Mouse (Mus musculus) heart, adult 2 months (tissue): ENCODE results near the gene Usp42.

Experiments used
- CTCF ChIP-seq: fragments of 200-600 bp; IDR thresholded peaks from 2 replicates; pipeline ENCODE4 v1.8.1; 2022; ENCODE audit warnings: antibody characterized with exemption, mild to moderate bottlenecking, moderate library complexity
- EP300 ChIP-seq: fragments of 200-500 bp; IDR thresholded peaks from 2 replicates; pipeline ENCODE4 v1.6.1; 2011; ENCODE audit warnings: low read depth, low read length, control low read depth; ENCODE audit not compliant: insufficient read depth
- POLR2A ChIP-seq: fragments of 200-500 bp; IDR thresholded peaks from 2 replicates; pipeline ENCODE4 v1.6.1; 2011; ENCODE audit warnings: mild to moderate bottlenecking, low read depth, low read length, control low read depth; ENCODE audit not compliant: insufficient read depth

- TF ChIP-seq EP300 = no peak
- no peak for TF ChIP-seq POLR2A
- TF ChIP-seq CTCF = no peak
Measured at GRCm38 (mm10) chr5:143698454-143698853, 33.6 kb downstream of the Usp42 start.
